Mouse (Mus musculus): Measurements from ENCODE around the gene Prkn.

Gene Prkn

GRCm38 (mm10) chr17:10840148-10840707, at the start of gene Prkn, which contains the start of gene Pacrg:
TSS of gene Prkn (plus strand) at chr17:10840384.
TSS of gene Pacrg (minus strand) at chr17:10840311.
- DNase-seq (ENCODE audit: low spot score): peak; percentile 93

GRCm38 (mm10) chr17:10791661-10792060, 48.5 kb upstream of the Prkn start:
- no peak for DNase-seq (ENCODE audit: low spot score)

DNA sequence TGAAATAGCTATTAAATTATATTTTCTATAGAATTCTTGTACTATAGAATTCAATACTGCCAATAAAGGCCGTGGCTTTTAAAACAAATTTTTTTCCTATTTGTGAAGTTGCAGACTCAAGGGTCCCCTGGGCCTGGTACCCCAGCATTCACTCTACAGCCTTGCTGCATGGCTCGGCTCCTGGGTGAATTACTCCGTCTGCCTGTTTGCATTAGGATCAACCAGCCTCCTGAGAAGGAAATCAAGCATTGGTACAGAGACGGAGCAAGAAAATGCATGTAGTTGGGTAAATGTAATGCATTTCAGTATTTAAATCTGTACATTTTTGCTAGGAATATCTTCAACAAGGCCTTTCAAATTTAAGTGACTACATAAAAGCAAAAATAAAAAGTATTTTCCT, 33.5 kb upstream of the Prkn start:
- DNase-seq (ENCODE audit: low spot score): no peak

DNA sequence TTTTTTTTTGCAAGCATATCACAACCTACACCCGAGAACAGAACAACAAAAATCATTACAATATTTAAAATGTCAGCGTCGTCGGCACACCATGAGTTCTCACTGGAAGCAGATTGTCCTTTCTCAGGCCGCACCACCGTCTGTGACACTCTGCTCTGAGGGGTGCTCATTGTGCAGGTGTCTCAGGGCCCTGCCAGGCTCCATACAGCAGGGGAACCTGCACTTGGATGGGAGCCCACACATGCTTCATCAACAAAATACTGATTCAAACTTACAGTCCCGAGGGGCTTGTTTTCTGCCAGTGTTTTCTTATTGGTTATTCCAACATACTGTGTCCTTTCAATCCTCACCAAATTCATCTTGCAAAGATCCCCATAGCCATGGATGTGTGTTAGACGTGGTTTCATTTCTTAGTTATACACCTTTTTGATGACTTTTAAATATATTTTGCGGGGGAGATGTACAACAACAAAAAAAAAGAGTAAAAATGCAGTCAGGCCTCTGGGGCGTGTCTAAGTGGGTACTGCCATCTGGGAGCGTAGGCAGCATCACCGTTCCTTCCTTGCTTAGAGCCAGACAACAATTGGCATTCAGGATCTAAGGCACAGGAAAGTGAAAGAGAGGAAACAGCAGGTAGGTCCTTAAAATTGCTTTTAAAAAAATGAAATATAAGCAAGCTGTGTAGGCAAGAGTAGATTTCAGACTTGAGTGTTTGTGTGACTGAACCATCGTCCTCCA, 32.8 kb upstream of the Prkn start:
- no peak for DNase-seq (ENCODE audit: low spot score)

DNA sequence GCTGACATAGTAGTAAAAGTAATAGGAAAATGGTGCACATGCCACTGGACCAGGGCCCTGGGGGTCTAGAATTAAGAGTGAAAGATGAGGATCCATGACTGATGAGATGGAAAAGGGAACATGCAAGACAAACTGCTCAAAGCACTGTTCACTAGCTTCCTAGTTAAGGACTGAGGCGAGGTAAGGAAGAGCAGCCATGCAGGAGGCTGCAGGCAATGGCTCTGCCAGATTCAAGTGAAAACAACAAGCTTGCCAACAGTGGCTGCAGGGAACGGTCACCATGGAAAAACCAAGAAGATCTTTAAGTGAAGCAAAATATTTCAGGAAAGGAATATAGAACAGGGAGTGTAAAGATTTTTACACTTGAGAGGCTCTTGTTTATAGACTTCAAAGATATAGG, 31.6 kb upstream of the Prkn start:
- DNase-seq (ENCODE audit: low spot score): no peak

DNA sequence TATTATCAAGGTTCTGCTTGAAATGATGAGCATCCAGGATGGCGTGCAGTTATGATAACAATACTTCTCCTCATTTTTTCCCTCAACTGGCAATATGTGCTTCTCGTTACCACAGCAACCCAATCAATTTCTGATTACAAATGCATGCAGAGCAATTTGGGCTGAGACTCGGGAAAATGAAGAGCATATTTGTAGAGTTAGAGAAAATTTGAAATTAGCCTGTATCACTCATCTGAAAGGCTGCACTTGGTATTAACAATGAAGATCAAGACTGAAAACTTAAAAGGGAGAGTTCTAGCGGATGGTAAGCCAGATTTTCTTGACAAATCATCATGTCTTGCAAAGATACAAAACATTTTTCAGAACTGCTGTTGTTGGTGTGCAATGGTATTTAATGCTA, 21.2 kb upstream of the Prkn start:
- DNase-seq (ENCODE audit: low spot score): no peak

DNA sequence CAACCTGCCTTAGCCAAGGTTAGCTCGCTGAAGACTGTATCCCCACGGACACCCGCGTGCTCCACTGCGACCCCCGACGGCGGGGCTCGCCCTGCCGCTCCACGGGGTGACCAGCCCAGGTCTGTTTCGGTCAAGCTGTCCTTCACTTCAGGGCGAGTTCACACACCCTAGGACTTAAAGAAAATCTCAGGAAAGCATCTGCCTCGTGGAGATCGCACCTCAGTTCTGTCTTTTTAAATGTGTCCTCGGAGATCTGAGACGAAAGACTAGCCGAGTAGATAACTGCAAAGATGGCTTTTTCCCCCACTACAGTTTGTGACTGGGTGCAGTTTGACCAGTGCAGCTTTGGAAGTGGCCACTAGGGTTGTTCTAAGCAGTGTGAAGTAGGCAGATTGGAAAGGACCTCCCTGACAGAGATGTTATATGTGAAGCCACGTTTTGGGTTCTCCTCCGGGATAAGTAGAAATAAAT, 582 bp downstream of the Prkn start:
- peak; percentile 7 for DNase-seq (ENCODE audit: low spot score)

DNA sequence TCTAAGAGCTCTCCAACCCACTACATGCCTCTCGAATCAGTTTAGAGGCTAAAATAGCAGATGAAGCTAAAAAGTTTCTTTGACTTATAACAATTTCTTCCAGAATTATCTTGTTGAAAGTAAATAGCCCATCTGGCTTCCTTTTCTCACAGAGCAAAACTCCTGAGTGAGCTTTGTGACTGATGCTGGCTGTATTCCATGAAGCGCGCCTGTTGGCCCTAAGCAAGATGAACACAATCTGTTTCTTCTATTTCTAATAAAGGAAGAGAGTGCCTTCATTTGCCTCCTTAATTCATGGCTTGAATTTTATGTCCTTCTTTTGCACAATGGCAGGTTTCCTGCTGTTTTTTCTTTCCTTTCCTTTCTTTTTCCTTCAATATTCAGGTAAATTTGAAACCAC, 14.0 kb downstream of the Prkn start:
- no peak for DNase-seq (ENCODE audit: low spot score)

- no peak for DNase-seq (ENCODE audit: low spot score)
These were observed 34.3 kb downstream of the Prkn start for GRCm38 (mm10) chr17:10874208-10875187.

GRCm38 (mm10) chr17:10878986-10879385, 38.8 kb downstream of the Prkn start:
- DNase-seq (ENCODE audit: low spot score): no peak

- DNase-seq (ENCODE audit: low spot score): no peak
These were observed 42.1 kb downstream of the Prkn start for GRCm38 (mm10) chr17:10882260-10882659.

- DNase-seq (ENCODE audit: low spot score): no peak
These were observed 47.7 kb downstream of the Prkn start for GRCm38 (mm10) chr17:10887924-10888323.

- no peak for DNase-seq (ENCODE audit: low spot score)
These were observed 61.6 kb downstream of the Prkn start for GRCm38 (mm10) chr17:10901686-10902228.

DNA sequence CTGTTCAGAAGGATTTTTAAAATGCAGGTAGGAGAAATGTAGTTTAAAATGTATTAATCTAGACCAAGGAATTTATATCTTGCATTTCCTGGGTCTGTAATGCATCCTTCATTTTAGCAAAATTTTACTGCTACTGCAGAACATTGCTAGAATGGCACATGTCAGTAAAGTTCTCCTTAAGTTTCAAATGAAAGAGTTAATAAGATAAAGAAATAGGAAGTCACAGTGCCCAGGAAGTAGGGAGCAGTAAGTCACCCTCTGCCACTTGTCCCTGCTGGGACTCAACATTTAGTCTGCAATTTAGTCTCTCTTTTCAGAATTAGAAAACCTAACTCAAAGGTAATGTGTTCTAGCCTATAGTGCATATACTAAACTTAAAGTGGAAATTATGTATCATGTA, 96.5 kb downstream of the Prkn start:
- DNase-seq (ENCODE audit: low spot score): no peak

- DNase-seq (ENCODE audit: low spot score): no peak
These were observed 97.7 kb downstream of the Prkn start for GRCm38 (mm10) chr17:10937844-10938243.

DNA sequence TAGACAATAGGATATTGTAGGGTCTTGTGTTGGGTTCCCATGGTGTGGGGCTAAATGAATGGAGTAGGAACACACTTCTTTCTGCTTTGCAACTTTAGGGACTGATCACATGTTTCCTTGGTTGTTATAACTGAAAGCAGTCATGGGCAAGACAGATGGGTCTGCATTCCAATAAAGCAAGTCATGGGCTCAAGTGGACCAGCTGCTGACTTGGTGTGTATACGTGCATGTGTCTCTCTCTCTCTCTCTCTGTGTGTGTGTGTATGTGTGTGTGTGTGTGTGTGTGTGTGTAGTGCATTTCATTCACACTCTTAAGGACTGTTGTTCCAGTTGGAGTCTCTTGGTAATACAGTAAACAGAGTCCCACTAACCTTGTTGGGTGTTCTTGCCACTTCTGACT, 98.6 kb downstream of the Prkn start:
- DNase-seq (ENCODE audit: low spot score): no peak

GRCm38 (mm10) chr17:10946552-10946951, 106.4 kb downstream of the Prkn start:
- DNase-seq (ENCODE audit: low spot score): no peak

- no peak for DNase-seq (ENCODE audit: low spot score)
These were observed 107.4 kb downstream of the Prkn start for GRCm38 (mm10) chr17:10947614-10948013.

- no peak for DNase-seq (ENCODE audit: low spot score)
These were observed 119.1 kb downstream of the Prkn start for GRCm38 (mm10) chr17:10959066-10959864.

- DNase-seq (ENCODE audit: low spot score): no peak
These were observed 122.0 kb downstream of the Prkn start for GRCm38 (mm10) chr17:10962151-10962550.

- DNase-seq (ENCODE audit: low spot score): no peak
These were observed 142.0 kb downstream of the Prkn start for GRCm38 (mm10) chr17:10982136-10982535.
